Mouse (Mus musculus): ENCODE measurements around the gene Gm20388. TPM values are rescaled to one million over a fixed set of nuclear protein-coding genes. Genes with fewer than 3 reads are reported as not detected.

Gene Gm20388
- total RNA-seq, 2 experiments from 2014 or later = 2.4 to 2.6 TPM

DNA sequence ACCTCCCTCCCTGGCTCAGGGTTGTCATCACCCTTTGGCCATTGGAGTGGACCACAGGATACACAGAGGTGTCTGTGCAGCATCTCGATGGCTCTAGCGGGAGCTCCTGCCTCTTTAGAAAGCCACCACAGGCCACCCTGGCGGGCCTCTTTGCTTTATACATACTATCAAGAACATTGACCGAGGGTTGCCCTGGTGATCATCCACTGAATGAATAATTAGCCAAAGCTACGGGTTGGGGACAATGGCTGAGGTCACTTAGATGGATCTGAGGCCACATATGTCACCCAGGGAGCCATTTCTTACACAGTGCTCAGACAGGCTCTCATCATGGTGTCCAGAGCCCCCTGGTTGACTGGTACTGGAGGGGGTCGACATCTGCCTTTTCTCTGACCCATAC, 107.7 kb downstream of the Gm20388 start:
- intact Hi-C loops (cut with DNase I) = no loop called here
- TF ChIP-seq CTCF (IDR thresholded peaks at IDR 0.05) = no peak
- DNase-seq (ENCODE audit: extremely low spot score in 1 of 2, low spot score in 2 of 2) = no peak
- Histone ChIP-seq H3K27ac (no peak overlapping the region), H3K4me3 (no peak overlapping the region)

DNA sequence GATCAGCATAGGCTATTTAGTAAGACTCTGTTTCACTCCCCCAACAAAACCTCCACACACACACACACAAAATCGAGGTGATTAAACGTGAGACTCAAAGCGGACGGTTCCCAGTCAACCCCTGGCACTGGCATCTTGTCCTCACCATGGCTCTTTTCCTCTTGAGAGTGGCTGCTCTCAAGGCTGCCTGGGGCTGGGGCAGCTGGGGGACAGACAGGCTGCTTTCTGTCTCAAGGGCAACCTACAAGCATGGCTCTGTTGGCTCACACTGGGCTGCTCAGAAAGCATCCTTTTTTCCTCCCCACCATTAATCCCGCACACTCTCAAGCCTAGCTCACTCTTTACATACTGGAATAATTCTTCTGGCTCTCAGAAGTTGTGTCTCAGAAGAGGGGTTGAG, 108.7 kb downstream of the Gm20388 start:
- H3K4me3 ChIP-seq = no peak overlapping the region
- DNase-seq (ENCODE audit: extremely low spot score in 1 of 2, low spot score in 2 of 2) = no peak
- no peak overlapping the region for H3K27ac ChIP-seq
- intact Hi-C loops (cut with DNase I) = no loop called here
- TF ChIP-seq CTCF (IDR thresholded peaks at IDR 0.05) = no peak

DNA sequence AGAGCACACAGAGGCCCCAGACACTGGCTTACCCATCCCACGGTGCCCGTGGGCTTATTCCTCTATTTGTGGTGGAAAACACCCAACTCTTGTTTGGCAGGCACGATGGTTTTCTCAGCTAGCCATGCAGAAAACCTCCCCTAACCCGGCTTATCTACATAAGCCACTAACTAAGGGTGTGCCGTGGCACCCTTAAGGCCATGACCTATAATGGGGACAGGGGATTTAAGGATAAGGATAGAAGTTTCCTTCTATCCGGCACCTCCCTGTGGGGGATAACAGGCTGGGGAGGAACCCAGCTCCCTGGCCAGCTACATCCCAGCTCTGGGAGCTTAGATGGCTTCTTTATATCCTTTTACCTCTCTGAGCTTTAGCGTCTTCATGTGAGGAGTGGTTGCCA, 109.7 kb downstream of the Gm20388 start:
- DNase-seq (ENCODE audit: extremely low spot score in 1 of 2, low spot score in 2 of 2) = no peak
- no peak for TF ChIP-seq CTCF (IDR thresholded peaks at IDR 0.05)
- H3K4me3 ChIP-seq = no peak overlapping the region
- no peak overlapping the region for H3K27ac ChIP-seq
- intact Hi-C loops (cut with DNase I) = no loop called here

DNA sequence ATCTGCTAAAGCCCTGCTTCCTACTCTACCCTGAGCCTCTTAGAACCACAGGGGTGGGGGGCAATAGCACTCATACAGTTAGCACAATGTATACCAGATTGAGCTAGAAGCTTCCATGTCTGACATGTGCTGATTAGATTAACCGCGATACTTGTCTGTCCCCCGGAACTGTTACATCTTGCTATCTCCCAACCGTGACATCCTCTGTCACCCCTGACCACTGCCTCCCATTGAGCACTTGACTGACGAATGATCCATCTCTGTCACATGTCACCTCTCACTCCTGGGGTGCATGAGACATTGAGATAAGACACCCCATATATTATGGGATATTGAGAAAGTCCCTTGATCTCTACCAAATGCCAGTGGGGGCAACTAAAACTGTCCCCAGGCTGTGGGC, 115.6 kb downstream of the Gm20388 start:
- intact Hi-C loops (cut with DNase I) = no loop called here
- no peak for TF ChIP-seq CTCF (IDR thresholded peaks at IDR 0.05)
- DNase-seq (ENCODE audit: extremely low spot score in 1 of 2, low spot score in 2 of 2) = no peak
- H3K27ac ChIP-seq = no peak overlapping the region
- H3K4me3 ChIP-seq = no peak overlapping the region

DNA sequence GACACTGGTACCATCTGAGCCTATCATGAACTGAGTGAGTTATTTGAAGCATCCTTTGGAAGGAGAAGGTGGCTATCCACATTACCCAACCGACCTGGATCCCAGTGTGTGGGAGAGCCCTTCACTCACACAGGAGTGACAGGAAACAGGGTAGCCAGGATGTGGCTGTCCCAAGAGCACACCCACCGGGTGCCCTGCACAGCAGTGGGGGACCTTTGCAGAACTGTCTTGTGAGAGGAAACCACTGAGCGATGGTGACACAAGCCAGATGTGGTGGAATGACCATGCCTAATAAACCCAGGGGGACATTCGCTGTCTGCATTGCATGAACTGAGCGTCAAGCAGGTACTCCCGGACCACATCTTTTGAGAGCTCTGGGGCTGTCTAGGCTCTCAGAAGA, 116.3 kb downstream of the Gm20388 start:
- no peak for TF ChIP-seq CTCF (IDR thresholded peaks at IDR 0.05)
- intact Hi-C loops (cut with DNase I) = no loop called here
- Histone ChIP-seq H3K27ac (no peak overlapping the region), H3K4me3 (no peak overlapping the region)
- DNase-seq (ENCODE audit: extremely low spot score in 1 of 2, low spot score in 2 of 2) = no peak

DNA sequence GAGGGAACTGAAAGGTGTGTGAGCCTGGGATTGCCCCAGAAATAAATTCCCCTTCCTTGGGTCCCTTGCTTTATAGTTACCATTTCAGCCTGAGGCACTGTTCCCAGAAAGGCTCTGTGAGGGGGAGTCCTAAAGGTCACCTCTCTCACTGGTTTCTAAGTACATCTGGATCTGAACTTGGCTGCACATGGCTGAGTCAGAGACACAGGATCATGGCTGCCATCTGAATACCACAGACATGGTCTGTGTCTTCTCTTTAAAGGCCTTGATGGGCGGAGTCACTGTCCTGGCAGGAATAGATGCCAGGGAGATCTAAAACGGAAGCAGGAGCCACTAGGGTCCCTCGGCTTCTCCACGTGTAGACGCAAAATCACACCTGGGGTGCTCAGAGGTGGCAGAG, 119.8 kb downstream of the Gm20388 start:
- Histone ChIP-seq H3K4me3 (no peak overlapping the region), H3K27ac (no peak overlapping the region)
- intact Hi-C loops (cut with DNase I) = no loop called here
- no peak for TF ChIP-seq CTCF (IDR thresholded peaks at IDR 0.05)
- DNase-seq (ENCODE audit: extremely low spot score in 1 of 2, low spot score in 2 of 2) = no peak

DNA sequence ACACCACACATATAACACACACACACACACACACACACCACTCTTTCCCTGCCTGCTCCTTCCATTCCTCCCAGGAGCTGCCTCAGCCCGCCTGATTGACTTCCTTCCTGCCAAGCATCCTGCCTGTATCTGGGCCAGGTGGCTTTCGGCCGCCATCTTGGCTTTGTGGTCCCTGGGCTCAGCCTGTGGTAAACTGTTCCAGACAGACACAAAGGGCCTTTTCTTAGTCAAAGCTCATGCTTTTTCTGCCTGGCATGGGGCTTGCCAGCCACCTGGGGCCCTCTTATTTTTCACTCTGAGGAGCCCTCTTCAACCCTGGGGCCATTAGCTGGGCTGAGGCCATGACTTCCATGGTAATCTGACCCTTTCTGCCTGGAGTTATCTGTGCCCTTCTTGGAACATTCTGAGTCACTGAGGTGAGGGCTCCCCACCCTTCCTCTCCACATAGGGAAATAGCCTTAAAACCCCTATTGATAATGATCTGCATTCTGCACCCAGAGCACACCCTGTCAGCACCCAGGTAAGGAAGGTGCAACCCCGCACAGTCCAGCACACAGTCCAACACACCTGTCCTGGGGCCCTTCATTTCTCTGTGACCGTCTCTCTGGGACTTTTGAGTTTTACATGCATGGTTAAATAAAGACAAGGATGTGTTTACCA, 122.0 kb downstream of the Gm20388 start:
- no peak for TF ChIP-seq CTCF (IDR thresholded peaks at IDR 0.05)

DNA sequence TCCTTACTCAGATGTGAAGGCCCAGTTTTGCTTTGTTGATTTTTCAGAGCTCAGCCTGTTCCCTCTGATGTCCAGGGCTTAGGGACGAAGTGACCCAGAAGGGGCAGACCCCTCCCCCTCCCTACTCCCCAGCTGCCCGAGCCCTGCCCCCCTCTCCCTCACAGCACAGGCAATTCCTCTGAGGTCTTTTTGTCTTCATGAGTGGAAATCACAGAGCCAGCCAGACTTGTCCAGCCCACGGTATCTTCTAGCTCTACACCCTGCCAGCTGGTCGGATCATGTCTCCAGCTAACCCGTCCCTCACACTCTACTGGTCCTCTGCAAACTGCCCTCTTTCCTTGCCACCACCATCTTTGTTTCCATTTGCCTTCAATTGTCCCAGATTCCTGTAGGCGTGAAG, 123.8 kb downstream of the Gm20388 start:
- Histone ChIP-seq H3K4me3 (no peak overlapping the region), H3K27ac (no peak overlapping the region)
- intact Hi-C loops (cut with DNase I) = no loop called here
- no peak for DNase-seq (ENCODE audit: extremely low spot score in 1 of 2, low spot score in 2 of 2)
- no peak for TF ChIP-seq CTCF (IDR thresholded peaks at IDR 0.05)

More for the DNA sequence above, 122.0 kb downstream of the Gm20388 start:
- intact Hi-C loops (cut with DNase I) = no loop called here
- no peak overlapping the region for H3K4me3 ChIP-seq
- no peak overlapping the region for H3K27ac ChIP-seq
- no peak for DNase-seq (ENCODE audit: extremely low spot score in 1 of 2, low spot score in 2 of 2)

DNA sequence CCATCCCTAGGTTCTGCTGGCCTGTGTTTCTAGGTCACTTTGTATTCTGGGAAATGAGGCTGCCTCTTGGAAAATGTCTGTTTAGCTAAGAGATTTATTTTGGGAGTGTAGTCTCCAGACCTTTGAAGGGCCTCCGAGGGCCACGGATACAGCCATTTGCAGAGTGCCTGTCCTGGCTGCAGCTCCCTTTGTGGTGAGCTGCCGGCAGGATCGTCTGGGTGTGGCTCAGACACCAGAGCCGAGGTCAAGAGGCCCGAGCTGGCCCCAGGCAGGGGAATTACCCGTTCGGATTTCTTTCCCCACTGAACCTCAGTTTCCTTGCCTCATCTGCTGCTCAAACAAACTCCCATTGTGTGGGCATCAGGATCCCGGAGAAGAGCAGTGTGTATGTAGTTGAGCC, 125.5 kb downstream of the Gm20388 start:
- Histone ChIP-seq H3K4me3 (no peak overlapping the region), H3K27ac (no peak overlapping the region)
- intact Hi-C loops (cut with DNase I) = no loop called here
- DNase-seq (ENCODE audit: extremely low spot score in 1 of 2, low spot score in 2 of 2) = no peak
- no peak for TF ChIP-seq CTCF (IDR thresholded peaks at IDR 0.05)

DNA sequence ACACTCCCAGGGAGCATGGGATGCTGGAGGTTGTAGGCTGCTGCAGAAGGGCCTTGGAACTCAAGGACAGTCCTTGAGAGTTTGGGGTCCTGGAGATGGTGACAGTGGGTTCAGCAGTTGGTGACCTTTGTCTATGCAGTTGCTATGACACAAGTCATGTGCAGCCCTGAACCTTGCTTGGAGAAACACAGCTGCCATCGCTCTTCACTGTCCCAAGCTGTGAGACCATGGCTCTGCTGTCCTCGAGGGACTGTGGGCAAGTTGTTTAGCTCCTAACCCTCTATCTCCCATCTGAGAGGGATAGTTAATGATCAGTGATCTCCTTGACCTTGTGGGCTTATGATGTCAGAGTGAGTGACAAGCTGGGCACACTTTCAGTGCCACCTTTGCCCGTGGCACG, 125.9 kb downstream of the Gm20388 start:
- no peak for DNase-seq (ENCODE audit: extremely low spot score in 1 of 2, low spot score in 2 of 2)
- Histone ChIP-seq H3K27ac (no peak overlapping the region), H3K4me3 (no peak overlapping the region)
- no peak for TF ChIP-seq CTCF (IDR thresholded peaks at IDR 0.05)
- intact Hi-C loops (cut with DNase I) = no loop called here

DNA sequence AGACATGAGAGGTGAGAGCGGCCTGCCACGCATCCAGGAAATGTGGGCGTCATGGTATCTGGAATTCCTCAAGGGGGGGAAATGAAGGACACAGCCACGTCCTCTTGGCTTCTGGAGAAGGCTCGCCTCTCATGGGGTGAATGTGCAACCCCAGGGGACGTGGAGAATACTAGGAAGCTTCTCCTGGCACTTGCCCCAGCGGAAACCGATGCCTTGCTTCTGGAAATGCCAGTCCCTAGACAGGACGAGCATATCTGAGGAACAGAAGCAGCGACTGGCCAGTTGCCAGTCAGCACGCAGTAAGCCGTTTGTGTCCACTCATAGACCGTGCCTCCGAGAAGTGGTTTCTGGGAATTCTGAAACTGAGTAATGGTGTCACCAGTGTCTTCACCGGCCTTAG, 126.6 kb downstream of the Gm20388 start:
- no peak overlapping the region for H3K4me3 ChIP-seq
- no peak overlapping the region for H3K27ac ChIP-seq
- DNase-seq (ENCODE audit: extremely low spot score in 1 of 2, low spot score in 2 of 2) = no peak
- intact Hi-C loops (cut with DNase I) = no loop called here
- TF ChIP-seq CTCF (IDR thresholded peaks at IDR 0.05) = no peak

DNA sequence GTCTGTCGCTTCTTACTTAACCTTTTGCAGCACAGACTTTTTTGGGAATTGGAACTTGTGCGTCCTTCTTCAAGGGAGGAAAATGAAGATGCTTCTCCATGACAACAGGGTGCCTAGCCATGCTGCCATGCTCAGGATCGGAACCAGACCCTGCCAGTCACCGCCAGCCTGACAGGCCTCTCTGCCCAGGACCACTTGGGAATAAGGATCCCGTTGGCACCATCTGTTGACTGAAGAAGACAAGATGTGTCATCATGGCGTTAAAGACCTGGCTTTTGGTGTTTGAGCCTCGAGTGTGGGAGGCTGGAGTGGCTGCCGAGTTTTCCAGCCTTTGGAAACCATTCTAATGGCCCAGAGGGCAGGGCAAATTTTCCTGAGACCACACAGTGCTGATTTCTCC, 127.0 kb downstream of the Gm20388 start:
- Histone ChIP-seq H3K27ac (no peak overlapping the region), H3K4me3 (no peak overlapping the region)
- TF ChIP-seq CTCF (IDR thresholded peaks at IDR 0.05) = no peak
- intact Hi-C loops (cut with DNase I) = no loop called here
- no peak for DNase-seq (ENCODE audit: extremely low spot score in 1 of 2, low spot score in 2 of 2)

DNA sequence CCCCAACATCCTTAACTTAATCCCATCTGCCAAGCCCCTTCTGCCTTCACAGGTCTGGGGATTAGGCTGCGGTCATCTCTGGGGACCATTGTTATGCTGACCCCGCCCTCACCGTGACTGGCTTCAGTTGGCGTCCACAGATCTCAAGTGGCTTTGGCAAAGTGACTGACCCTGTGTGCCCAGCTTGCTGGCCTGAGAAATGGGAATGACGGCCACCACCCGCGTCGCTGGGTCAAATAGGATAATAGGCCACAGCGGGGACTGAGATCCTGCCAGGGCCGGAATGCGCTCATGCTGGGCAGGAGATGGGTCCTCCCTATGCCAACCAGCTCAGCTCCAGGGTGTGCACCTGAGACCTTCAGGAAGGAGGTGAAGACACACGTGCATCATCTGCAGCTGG, 128.1 kb downstream of the Gm20388 start:
- DNase-seq (ENCODE audit: extremely low spot score in 1 of 2, low spot score in 2 of 2) = no peak
- no peak overlapping the region for H3K4me3 ChIP-seq
- no peak for TF ChIP-seq CTCF (IDR thresholded peaks at IDR 0.05)
- intact Hi-C loops (cut with DNase I) = no loop called here
- H3K27ac ChIP-seq = no peak overlapping the region
